Mouse (Mus musculus): ENCODE data around the gene Chst14. TPM values are rescaled to one million over a fixed set of nuclear protein-coding genes. Genes with fewer than 3 reads are reported as not detected.
A peak's percentile ranks its signal among the peaks of the same experiment; 100 is the strongest.

Gene Chst14
- polyA plus RNA-seq, 1 experiment = 10.7 TPM

GRCm38 (mm10) chr2:118941341-118941740, 15.0 kb downstream of the Chst14 start:
- TF ChIP-seq CTCF (IDR thresholded peaks at IDR 0.05; ENCODE audit: borderline replicate concordance, extremely low read depth, insufficient read depth, insufficient read length) (no peak), POLR2A (IDR thresholded peaks at IDR 0.05; ENCODE audit: borderline replicate concordance, extremely low read depth, insufficient read depth, insufficient read length, poor library complexity, severe bottlenecking) (no peak)
- DNase-seq (ENCODE audit: low read depth) = no peak

DNA sequence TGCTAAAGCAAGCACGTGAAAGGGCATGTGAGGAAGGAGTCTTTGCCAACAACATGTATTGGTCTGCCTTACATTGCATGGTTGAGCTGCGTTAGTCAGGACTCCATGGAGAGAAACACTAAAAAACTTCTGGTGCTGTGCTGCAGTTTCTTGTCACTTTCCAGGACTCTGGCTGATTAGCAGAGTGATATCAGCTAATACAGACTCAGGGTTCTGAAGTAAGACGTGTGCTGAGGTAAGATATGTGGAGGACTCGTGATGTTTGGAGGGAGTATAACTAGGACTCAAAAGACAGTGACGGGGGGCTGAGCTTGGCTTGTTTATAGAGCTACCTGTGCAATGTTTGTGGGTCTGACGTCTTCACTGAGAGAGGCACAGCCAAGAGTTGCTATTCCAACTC, 16.9 kb downstream of the Chst14 start:
- no peak for TF ChIP-seq CTCF (IDR thresholded peaks at IDR 0.05; ENCODE audit: borderline replicate concordance, extremely low read depth, insufficient read depth, insufficient read length)
- no peak for TF ChIP-seq POLR2A (IDR thresholded peaks at IDR 0.05; ENCODE audit: borderline replicate concordance, extremely low read depth, insufficient read depth, insufficient read length, poor library complexity, severe bottlenecking)
- no peak for DNase-seq (ENCODE audit: low read depth)

DNA sequence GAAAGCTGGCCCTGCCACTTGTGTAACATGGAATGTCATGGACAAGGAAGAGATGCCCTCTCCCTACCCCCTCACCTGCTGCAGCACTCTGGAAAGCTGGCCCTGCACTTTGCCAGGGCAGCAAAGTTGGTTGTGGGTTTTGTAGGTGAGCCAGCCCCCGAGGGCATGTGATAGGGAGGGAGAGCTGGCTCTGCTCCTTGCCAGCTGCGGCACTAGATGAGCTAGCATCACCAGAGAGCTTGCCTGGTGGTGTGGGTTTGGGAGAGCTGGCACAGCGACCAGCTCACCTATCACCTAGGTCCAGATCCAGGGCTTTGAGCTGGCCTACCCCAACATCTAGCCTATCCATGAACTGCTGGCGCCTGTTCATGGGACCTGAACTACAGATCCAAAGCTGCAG, 22.5 kb downstream of the Chst14 start:
- no peak for DNase-seq (ENCODE audit: low read depth)
- TF ChIP-seq CTCF (IDR thresholded peaks at IDR 0.05; ENCODE audit: borderline replicate concordance, extremely low read depth, insufficient read depth, insufficient read length) (no peak), POLR2A (IDR thresholded peaks at IDR 0.05; ENCODE audit: borderline replicate concordance, extremely low read depth, insufficient read depth, insufficient read length, poor library complexity, severe bottlenecking) (no peak)

DNA sequence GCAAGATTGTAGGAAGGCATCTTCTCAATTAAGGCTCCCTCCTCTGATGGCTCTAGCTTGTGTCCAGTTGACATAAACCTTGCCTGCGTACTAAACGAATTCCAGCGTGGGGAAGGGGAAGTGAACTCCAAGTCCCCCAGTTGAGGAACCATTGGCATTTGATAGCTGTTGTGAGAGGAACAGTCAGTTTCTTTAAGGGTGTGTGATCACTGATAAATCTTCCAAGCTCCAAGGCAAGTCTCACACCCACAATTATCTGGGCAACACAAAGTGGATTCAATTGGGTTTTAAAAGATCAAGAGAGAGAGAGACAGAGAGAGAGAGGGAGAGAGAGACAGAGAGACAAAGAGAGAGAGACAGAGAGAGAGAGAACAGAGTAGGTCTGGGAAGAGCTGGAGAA, 23.4 kb downstream of the Chst14 start:
- no peak for DNase-seq (ENCODE audit: low read depth)
- TF ChIP-seq POLR2A (IDR thresholded peaks at IDR 0.05; ENCODE audit: borderline replicate concordance, extremely low read depth, insufficient read depth, insufficient read length, poor library complexity, severe bottlenecking) = no peak
- no peak for TF ChIP-seq CTCF (IDR thresholded peaks at IDR 0.05; ENCODE audit: borderline replicate concordance, extremely low read depth, insufficient read depth, insufficient read length)

GRCm38 (mm10) chr2:118956497-118956896, 30.2 kb downstream of the Chst14 start:
- no peak for DNase-seq (ENCODE audit: low read depth)
- no peak for TF ChIP-seq POLR2A (IDR thresholded peaks at IDR 0.05; ENCODE audit: borderline replicate concordance, extremely low read depth, insufficient read depth, insufficient read length, poor library complexity, severe bottlenecking)
- TF ChIP-seq CTCF (IDR thresholded peaks at IDR 0.05; ENCODE audit: borderline replicate concordance, extremely low read depth, insufficient read depth, insufficient read length) = no peak

GRCm38 (mm10) chr2:118959644-118960043, 33.3 kb downstream of the Chst14 start:
- TF ChIP-seq CTCF (IDR thresholded peaks at IDR 0.05; ENCODE audit: borderline replicate concordance, extremely low read depth, insufficient read depth, insufficient read length) (no peak), POLR2A (IDR thresholded peaks at IDR 0.05; ENCODE audit: borderline replicate concordance, extremely low read depth, insufficient read depth, insufficient read length, poor library complexity, severe bottlenecking) (no peak)
- no peak for DNase-seq (ENCODE audit: low read depth)

- no peak for DNase-seq (ENCODE audit: low read depth)
- TF ChIP-seq CTCF (IDR thresholded peaks at IDR 0.05; ENCODE audit: borderline replicate concordance, extremely low read depth, insufficient read depth, insufficient read length) = no peak
- no peak for TF ChIP-seq POLR2A (IDR thresholded peaks at IDR 0.05; ENCODE audit: borderline replicate concordance, extremely low read depth, insufficient read depth, insufficient read length, poor library complexity, severe bottlenecking)
Observed at GRCm38 (mm10) chr2:118960413-118960812, 34.1 kb downstream of the Chst14 start.

DNA sequence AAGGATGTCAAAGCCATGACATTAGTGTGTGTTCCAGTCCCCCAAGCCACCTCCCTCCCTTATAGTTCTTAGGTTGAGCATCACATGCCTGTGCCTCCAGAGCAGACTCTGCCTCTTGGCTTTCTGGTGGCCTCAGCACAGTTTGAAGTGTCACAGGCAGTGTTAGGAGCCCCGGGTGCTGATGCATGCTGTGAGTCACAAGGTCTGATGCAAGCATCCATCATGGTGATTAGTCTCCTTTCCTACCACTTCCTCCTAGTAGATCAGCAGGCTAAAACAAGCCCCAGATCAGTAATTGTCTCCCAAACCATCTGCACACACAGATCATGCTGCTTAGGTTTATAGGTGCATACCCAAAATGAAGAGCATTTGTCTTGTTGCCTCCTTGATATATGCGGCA, 35.2 kb downstream of the Chst14 start:
- no peak for DNase-seq (ENCODE audit: low read depth)
- no peak for TF ChIP-seq CTCF (IDR thresholded peaks at IDR 0.05; ENCODE audit: borderline replicate concordance, extremely low read depth, insufficient read depth, insufficient read length)
- TF ChIP-seq POLR2A (IDR thresholded peaks at IDR 0.05; ENCODE audit: borderline replicate concordance, extremely low read depth, insufficient read depth, insufficient read length, poor library complexity, severe bottlenecking) = no peak

- DNase-seq (ENCODE audit: low read depth) = peak; percentile 9
- no peak for TF ChIP-seq CTCF (IDR thresholded peaks at IDR 0.05; ENCODE audit: borderline replicate concordance, extremely low read depth, insufficient read depth, insufficient read length)
- no peak for TF ChIP-seq POLR2A (IDR thresholded peaks at IDR 0.05; ENCODE audit: borderline replicate concordance, extremely low read depth, insufficient read depth, insufficient read length, poor library complexity, severe bottlenecking)
Observed at GRCm38 (mm10) chr2:118963007-118963675, 36.8 kb downstream of the Chst14 start.

- peak; percentile 42 for DNase-seq (ENCODE audit: low read depth)
- TF ChIP-seq CTCF (IDR thresholded peaks at IDR 0.05; ENCODE audit: borderline replicate concordance, extremely low read depth, insufficient read depth, insufficient read length) (no peak), POLR2A (IDR thresholded peaks at IDR 0.05; ENCODE audit: borderline replicate concordance, extremely low read depth, insufficient read depth, insufficient read length, poor library complexity, severe bottlenecking) (no peak)
Observed at GRCm38 (mm10) chr2:118963676-118964012, 37.3 kb downstream of the Chst14 start.

DNA sequence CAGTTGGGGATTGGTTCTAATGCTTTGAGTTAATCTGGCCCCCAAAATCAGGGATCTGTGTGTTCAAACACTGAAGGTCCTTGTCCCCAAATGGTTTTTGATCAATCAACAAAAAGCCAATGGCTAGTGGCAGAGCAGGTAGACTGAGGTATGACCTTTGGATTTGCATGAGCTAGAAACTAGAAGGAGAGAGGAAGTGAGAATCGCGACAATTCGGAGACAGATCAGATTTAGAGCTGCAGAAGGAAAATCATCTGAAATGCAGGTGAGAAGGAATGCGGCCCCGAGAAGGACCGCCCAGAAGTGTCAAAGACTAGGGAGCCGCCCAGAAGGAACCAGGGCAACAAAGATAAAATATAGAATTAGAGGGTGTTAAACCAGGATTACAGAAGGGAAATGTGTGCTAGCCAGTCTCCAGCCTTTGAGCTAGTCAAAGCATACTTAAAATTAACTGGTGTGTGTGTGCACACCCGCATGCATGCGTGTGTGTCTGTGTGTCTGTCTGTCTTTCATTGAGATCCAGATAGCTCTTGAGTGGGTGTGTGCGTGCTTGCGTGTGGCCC, 43.4 kb downstream of the Chst14 start:
- DNase-seq (ENCODE audit: low read depth) = no peak
- no peak for TF ChIP-seq POLR2A (IDR thresholded peaks at IDR 0.05; ENCODE audit: borderline replicate concordance, extremely low read depth, insufficient read depth, insufficient read length, poor library complexity, severe bottlenecking)

DNA sequence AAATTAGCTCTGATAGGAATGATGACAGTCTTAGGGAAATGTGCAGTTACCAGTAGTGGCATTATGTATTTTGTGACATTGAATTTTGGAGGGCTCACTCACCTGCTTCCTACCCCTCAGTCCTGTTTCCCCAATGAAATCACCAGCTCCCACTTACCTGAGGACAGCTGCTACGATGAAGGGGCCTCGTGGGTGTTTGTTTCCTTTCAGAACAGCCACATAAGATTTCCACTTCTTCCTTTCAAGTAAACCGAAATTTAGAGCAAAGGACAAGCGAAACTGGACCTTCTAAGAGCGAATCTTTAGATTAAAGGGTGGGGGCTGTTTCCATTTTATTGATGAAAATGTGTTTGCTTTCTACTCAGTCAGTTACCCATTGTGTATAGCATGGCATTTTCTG, 45.8 kb downstream of the Chst14 start:
- TF ChIP-seq POLR2A (IDR thresholded peaks at IDR 0.05; ENCODE audit: borderline replicate concordance, extremely low read depth, insufficient read depth, insufficient read length, poor library complexity, severe bottlenecking) (no peak), CTCF (IDR thresholded peaks at IDR 0.05; ENCODE audit: borderline replicate concordance, extremely low read depth, insufficient read depth, insufficient read length) (no peak)

More for the DNA sequence above, 45.8 kb downstream of the Chst14 start:
- DNase-seq (ENCODE audit: low read depth) = no peak

Data from brain, embryonic 14.5 days (tissue).